Mouse (Mus musculus): ENCODE results near the gene Sds.

DNA sequence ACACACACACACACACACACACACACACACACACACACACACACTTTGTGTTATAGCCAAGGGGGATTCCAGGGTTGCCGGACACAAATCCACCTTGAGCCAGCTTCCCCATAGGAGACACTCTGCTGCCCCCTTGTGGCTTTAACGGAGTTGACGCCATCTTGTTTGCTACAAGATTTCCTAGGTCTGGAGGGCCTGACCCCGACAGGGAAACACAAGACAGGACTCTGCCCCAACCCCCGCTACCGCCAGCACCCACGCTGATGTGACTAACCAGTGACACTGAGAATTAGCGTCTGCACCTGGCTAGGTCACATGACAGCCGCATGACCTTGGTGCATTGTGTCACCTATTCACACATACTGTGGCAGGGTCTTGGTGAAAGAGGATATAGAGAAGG is 18.7 kb upstream of the Sds start:
- TF ChIP-seq CTCF (IDR thresholded peaks at IDR 0.05; ENCODE audit: control insufficient read depth, insufficient read depth, low read length) (peak; percentile 66), POLR2A (IDR thresholded peaks at IDR 0.05; ENCODE audit: borderline replicate concordance, control insufficient read depth, low read depth, low read length) (no peak)
